Mouse (Mus musculus): ENCODE data around the gene Hist1h2be. TPM values are rescaled to one million over a fixed set of nuclear protein-coding genes. Genes with fewer than 3 reads are reported as not detected.

Hist1h2be gene
- total RNA-seq, 2 experiments from 2014 or later: 18.8 to 19.8 TPM

DNA sequence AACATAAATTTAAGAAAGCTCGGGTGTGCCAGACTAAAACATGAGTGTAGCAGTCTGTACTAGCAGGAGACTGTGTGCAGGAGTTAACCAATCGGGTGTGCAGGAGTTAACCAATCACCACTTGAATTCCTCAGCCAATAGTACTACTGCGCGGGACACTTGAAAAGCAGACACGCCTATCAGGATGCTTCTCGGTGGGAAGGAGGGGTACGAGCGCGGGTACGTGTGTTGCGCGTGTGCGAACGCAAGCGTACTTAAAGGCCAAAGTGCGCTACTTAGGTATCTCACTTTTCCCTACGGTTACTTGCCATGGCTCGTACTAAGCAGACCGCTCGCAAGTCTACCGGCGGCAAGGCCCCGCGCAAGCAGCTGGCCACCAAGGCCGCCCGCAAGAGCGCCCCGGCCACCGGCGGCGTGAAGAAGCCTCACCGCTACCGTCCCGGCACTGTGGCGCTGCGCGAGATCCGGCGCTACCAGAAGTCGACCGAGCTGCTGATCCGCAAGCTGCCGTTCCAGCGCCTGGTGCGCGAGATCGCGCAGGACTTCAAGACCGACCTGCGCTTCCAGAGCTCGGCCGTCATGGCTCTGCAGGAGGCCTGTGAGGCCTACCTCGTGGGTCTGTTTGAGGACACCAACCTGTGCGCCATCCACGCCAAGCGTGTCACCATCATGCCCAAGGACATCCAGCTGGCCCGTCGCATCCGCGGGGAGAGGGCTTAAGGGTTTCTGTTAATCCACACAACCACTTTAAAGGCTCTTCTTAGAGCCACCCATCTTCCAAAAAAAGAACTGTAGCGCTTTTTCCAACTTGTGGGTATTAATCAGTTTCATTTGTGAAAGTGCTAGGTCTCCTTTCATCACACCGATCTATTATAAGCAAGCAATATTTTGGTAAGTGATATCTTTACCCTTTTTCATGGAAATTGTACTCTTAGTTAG lies 85.5 kb downstream of the Hist1h2be start, which contains the start of gene Hist1h3g:
Hist1h3g (plus strand) TSS at position 286 of the 939 bp plus-strand sequence.
- intact Hi-C loops (cut with DNase I): loop anchor here (10.0 kb wide), 1 partner anchor 209 kb away; the partner anchor contains the start of genes Hist1h2bb and Hist1h3c
- DNase-seq: peak; percentile 92 to 93

- DNase-seq: no peak
- intact Hi-C loops (cut with DNase I): loop anchor here (5.0 to 10.0 kb wide), 3 partner anchors 48 to 1492 kb away; partner anchors contain the start of genes Hist1h2ag, Hist1h2bb, Hist1h2bj and Hist1h3c
Measured at GRCm38 (mm10) chr13:23534368-23535131, 86.4 kb downstream of the Hist1h2be start.

Small RNA genes lying within 50 kb of the gene (microRNA-seq; reads per million reads assigned to microRNA genes)
- gene Gm44297 (0.24 to 0.35 reads per million in 2 experiments), gene Gm44359 (0 reads per million in 2 experiments), gene Gm44394 (0 reads per million in 2 experiments)

Other genes starting within 250 kb of the Hist1h2be start
- gene Abt1, start 197.3 kb downstream of the Hist1h2be start, total RNA-seq (2021): 1 to 10 TPM; 5.3 to 5.6 TPM
- gene Btn1a1, start 155.2 kb downstream of the Hist1h2be start, total RNA-seq (2021): not detected
- not detected for gene Btn2a2, start 132.3 kb downstream of the Hist1h2be start, total RNA-seq (2021)
- gene Hist1h4h, start 90.1 kb downstream of the Hist1h2be start, total RNA-seq (2021): 100 to 1,000 TPM; 743 to 812 TPM
- 100 to 1,000 TPM; 171 to 245 TPM for gene Hist1h2af, start 87.2 kb downstream of the Hist1h2be start, total RNA-seq (2021)
- gene Hist1h3g, start 85.7 kb downstream of the Hist1h2be start, total RNA-seq (2021): 10 to 100 TPM; 45.9 to 66.2 TPM
- gene Hist1h2bh, start 77.7 kb downstream of the Hist1h2be start, total RNA-seq (2021): 10 to 100 TPM in 1 of 2 experiments, 1 to 10 TPM in 1; 9.2 to 11.2 TPM
- gene Hist1h3f, start 77.1 kb downstream of the Hist1h2be start, total RNA-seq (2021): 10 to 100 TPM; 52.6 to 63.4 TPM
- 100 to 1,000 TPM; 308 to 354 TPM for gene Hist1h4f, start 69.5 kb downstream of the Hist1h2be start, total RNA-seq (2021)
- 10 to 100 TPM; 16.9 to 20.1 TPM for gene Hist1h1d, start 67.9 kb downstream of the Hist1h2be start, total RNA-seq (2021)
- gene Hist1h3e, start 58.8 kb downstream of the Hist1h2be start, total RNA-seq (2021): 100 to 1,000 TPM; 125 to 161 TPM
- 10 to 100 TPM; 38.7 to 42.6 TPM for gene Hist1h2ae, start 49.9 kb downstream of the Hist1h2be start, total RNA-seq (2021)
- gene Hist1h2bg, start 49.7 kb downstream of the Hist1h2be start, total RNA-seq (2021): 100 to 1,000 TPM; 285 to 300 TPM
- gene Hist1h2bf, start 46.9 kb downstream of the Hist1h2be start, total RNA-seq (2021): 100 to 1,000 TPM; 116 to 129 TPM
- gene Hist1h2ad, start 46.7 kb downstream of the Hist1h2be start, total RNA-seq (2021): 10 to 100 TPM; 32.3 to 37.7 TPM
- 10 to 100 TPM; 26.2 to 30.6 TPM for gene Hist1h3d, start 45.4 kb downstream of the Hist1h2be start, total RNA-seq (2021)
- gene Hist1h4d, start 39.5 kb downstream of the Hist1h2be start, total RNA-seq (2021): 100 to 1,000 TPM; 167 to 189 TPM
- 100 to 1,000 TPM; 138 to 168 TPM for gene Hist1h1e, start 1.4 kb upstream of the Hist1h2be start, total RNA-seq (2021)
- 1 to 10 TPM; 5.1 to 6.2 TPM for gene Hist1h2ac, start 62.8 kb upstream of the Hist1h2be start, total RNA-seq (2021)
- 10 to 100 TPM; 50.8 to 51.3 TPM for gene Hist1h2bc, start 63.1 kb upstream of the Hist1h2be start, total RNA-seq (2021)
- gene Hist1h1t, start 74.7 kb upstream of the Hist1h2be start, total RNA-seq (2021): under 1 TPM; 0.29 to 0.67 TPM
- 100 to 1,000 TPM; 105 to 116 TPM for gene Hist1h4c, start 77.3 kb upstream of the Hist1h2be start, total RNA-seq (2021)
- gene Hfe, start 89.7 kb upstream of the Hist1h2be start, total RNA-seq (2021): 10 to 100 TPM; 26.7 to 32.4 TPM
- 100 to 1,000 TPM; 299 to 383 TPM for gene Hist1h1c, start 117.7 kb upstream of the Hist1h2be start, total RNA-seq (2021)
- 100 to 1,000 TPM in 1 of 2 experiments, 10 to 100 TPM in 1; 84.0 to 101 TPM for gene Hist1h3c, start 124.5 kb upstream of the Hist1h2be start, total RNA-seq (2021)
- gene Hist1h2bb, start 125.6 kb upstream of the Hist1h2be start, total RNA-seq (2021): 100 to 1,000 TPM; 105 to 106 TPM
- 100 to 1,000 TPM; 166 to 169 TPM for gene Hist1h2ab, start 130.0 kb upstream of the Hist1h2be start, total RNA-seq (2021)
- 100 to 1,000 TPM; 221 to 266 TPM for gene Hist1h3b, start 131.1 kb upstream of the Hist1h2be start, total RNA-seq (2021)
- gene Hist1h4b, start 135.9 kb upstream of the Hist1h2be start, total RNA-seq (2021): 100 to 1,000 TPM; 130 to 151 TPM
- gene Hist1h4a, start 140.1 kb upstream of the Hist1h2be start, total RNA-seq (2021): 100 to 1,000 TPM; 162 to 177 TPM
- 100 to 1,000 TPM; 160 to 202 TPM for gene Hist1h3a, start 141.3 kb upstream of the Hist1h2be start, total RNA-seq (2021)
- gene Hist1h1a, start 142.5 kb upstream of the Hist1h2be start, total RNA-seq (2021): 100 to 1,000 TPM; 109 to 127 TPM
- not detected for gene Trim38, start 148.8 kb upstream of the Hist1h2be start, total RNA-seq (2021)
- gene Slc17a2, start 185.9 kb upstream of the Hist1h2be start, total RNA-seq (2021): not detected
- gene Slc17a3, start 218.3 kb upstream of the Hist1h2be start, total RNA-seq (2021): not detected
- gene Slc17a1, start 246.6 kb upstream of the Hist1h2be start, total RNA-seq (2021): not detected

Data from heart, postnatal 10 days (tissue).